Mouse (Mus musculus) hindbrain, embryonic 13.5 days (tissue): ENCODE measurements around the gene Hpgd. TPM values are rescaled to one million over a fixed set of nuclear protein-coding genes. Genes with fewer than 3 reads are reported as not detected.

Source experiments
- ATAC-seq: fragments of 200-750 bp; cut with Nextera tagmentation; 2 replicates; pipeline ENCODE4 v1.8.0; 2017; ENCODE audit warnings: moderate TSS enrichment; ENCODE audit not compliant: low FRiP score
- H3K27ac ChIP-seq: fragments of 300-500 bp; sonication (generic); 2 replicates; pipeline ENCODE4 v1.5.1; 2015; ENCODE audit warnings: inconsistent platforms, mild to moderate bottlenecking, moderate library complexity
- H3K27me3 ChIP-seq: fragments of 300-500 bp; sonication (generic); 2 replicates; pipeline ENCODE4 v1.6.1; 2015; ENCODE audit warnings: mild to moderate bottlenecking, inconsistent platforms
- H3K36me3 ChIP-seq: fragments of 300-500 bp; sonication (generic); 2 replicates; pipeline ENCODE4 v1.6.1; 2015; ENCODE audit warnings: mild to moderate bottlenecking, inconsistent platforms
- H3K4me1 ChIP-seq: fragments of 300-500 bp; sonication (generic); replicated peaks from 2 replicates; pipeline ENCODE4 v1.6.1; 2015; ENCODE audit warnings: inconsistent platforms
- H3K4me2 ChIP-seq: fragments of 300-500 bp; sonication (generic); 2 replicates; pipeline ENCODE4 v1.6.1; 2015; ENCODE audit warnings: inconsistent platforms, mild to moderate bottlenecking, moderate library complexity
- H3K4me3 ChIP-seq: fragments of 300-500 bp; sonication (generic); 2 replicates; pipeline ENCODE4 v1.5.1; 2015; ENCODE audit warnings: mild to moderate bottlenecking, inconsistent platforms
- H3K9ac ChIP-seq: fragments of 300-500 bp; sonication (generic); 2 replicates; pipeline ENCODE4 v1.6.1; 2015; ENCODE audit warnings: mild to moderate bottlenecking, inconsistent platforms
- H3K9me3 ChIP-seq: fragments of 300-500 bp; sonication (generic); 2 replicates; pipeline ENCODE4 v1.6.1; 2016; ENCODE audit warnings: inconsistent platforms
- WGBS: fragments of 180-500 bp; shearing (Covaris S2); methylation state at CpG from one replicate; pipeline ENCODE4 v1.1.7; 2015; 5-methylcytosine and 5-hydroxymethylcytosine counted together
- polyA plus RNA-seq: library from polyadenylated mRNA; unstranded; fragments of >200 nt; fragmentation: Nextera tagmentation; extraction: Ambion mirVana; gene quantifications from 2 replicates; pipeline ENCODE4 v1.2.1, GENCODE M21; 2015

Gene Hpgd
- polyA plus RNA-seq, 1 experiment from 2014 or later, result 14.4 TPM

- Histone ChIP-seq H3K27me3 (no peaks in the 10 kb centered on the region), H3K9ac (no peak overlapping the region), H3K36me3 (no peaks in the 10 kb centered on the region), H3K27ac (no peak overlapping the region), H3K4me2 (no peak overlapping the region), H3K4me3 (no peak overlapping the region), H3K4me1 (no peaks in the 10 kb centered on the region), H3K9me3 (no peaks in the 10 kb centered on the region)
- no peak for ATAC-seq
- 82% methylated on average over 8 of the region's 8 CpGs for WGBS
Observed at GRCm38 (mm10) chr8:56336771-56337170, 42.4 kb downstream of the Hpgd start.

DNA sequence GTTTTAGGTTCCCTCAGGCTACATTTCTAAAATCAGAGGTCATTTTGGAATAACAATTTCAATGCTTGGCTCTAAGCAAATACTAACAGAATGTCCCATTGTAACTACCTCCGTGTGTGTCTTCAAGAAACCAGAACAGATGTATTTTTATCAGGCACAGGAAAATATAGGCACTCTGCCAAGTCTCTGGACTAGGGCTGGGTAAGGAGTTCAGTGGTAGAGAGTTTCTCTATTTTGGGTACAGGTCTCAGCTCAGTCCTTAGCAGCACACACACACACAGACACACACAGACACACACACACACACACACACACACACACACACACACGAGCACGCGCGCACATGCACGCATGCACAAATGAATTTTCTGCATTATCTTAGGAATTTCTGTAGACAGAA is 49.1 kb downstream of the Hpgd start:
- no peak for ATAC-seq
- WGBS, result 89% methylated on average over 6 of the region's 6 CpGs
- no peak overlapping the region for H3K9ac ChIP-seq
- H3K36me3 ChIP-seq, result no peaks in the 10 kb centered on the region
- H3K4me2 ChIP-seq, result no peak overlapping the region
- no peaks in the 10 kb centered on the region for H3K4me1 ChIP-seq
- no peaks in the 10 kb centered on the region for H3K27me3 ChIP-seq
- no peaks in the 10 kb centered on the region for H3K9me3 ChIP-seq
- no peak overlapping the region for H3K4me3 ChIP-seq
- no peak overlapping the region for H3K27ac ChIP-seq

DNA sequence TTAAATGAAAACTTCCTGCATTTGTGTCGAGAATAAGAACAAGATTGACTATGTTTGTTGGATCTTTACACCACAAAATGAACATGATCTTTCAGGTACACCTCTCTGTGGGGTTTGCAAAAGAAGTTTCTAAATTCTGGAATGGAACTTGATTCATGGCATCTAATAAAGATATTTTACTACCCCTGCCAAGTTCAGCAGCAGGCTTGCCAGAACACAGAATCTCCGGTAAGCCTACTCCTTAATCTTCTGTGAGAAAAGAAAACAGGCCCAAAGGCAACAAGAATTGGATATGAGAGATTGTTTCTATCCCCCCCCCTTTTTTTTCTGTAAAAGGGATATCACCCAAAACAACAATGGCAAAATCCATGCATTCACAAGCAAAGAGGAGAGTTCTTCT is 49.6 kb downstream of the Hpgd start:
- Histone ChIP-seq H3K9me3 (no peaks in the 10 kb centered on the region), H3K4me3 (no peak overlapping the region), H3K4me1 (no peaks in the 10 kb centered on the region), H3K27ac (no peak overlapping the region), H3K27me3 (no peaks in the 10 kb centered on the region), H3K4me2 (no peak overlapping the region), H3K9ac (no peak overlapping the region), H3K36me3 (no peaks in the 10 kb centered on the region)
- no peak for ATAC-seq
- 89% methylated on average over 2 of the region's 2 CpGs for WGBS

DNA sequence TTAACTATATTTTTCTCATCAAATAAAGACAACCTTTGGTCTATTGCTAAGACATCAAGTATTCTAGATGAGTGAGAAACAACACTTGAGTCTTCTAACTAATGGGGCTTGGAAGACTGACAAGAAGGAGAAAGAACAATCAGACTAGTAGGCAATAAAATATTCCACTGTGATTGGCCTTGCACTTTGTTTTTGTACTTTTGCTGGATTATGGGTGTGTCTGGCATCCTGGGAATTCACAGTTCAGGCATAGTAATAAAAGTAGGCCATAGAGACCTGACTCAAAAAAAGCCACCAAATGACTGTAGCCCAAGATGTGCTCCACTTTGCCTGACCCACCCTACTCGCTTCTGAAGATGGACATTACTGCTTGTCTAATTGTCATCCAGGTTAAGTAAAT is 50.0 kb downstream of the Hpgd start:
- H3K9me3 ChIP-seq, result no peaks in the 10 kb centered on the region
- WGBS, result 73% methylated on average over 1 of the region's 1 CpGs
- no peak overlapping the region for H3K4me3 ChIP-seq

GRCm38 (mm10) chr8:56345641-56346420 is 51.4 kb downstream of the Hpgd start:
- no peak overlapping the region for H3K4me3 ChIP-seq
- H3K36me3 ChIP-seq, result no peaks in the 10 kb centered on the region
- WGBS, result 93% methylated on average over 5 of the region's 5 CpGs
- H3K4me2 ChIP-seq, result no peak overlapping the region
- no peak overlapping the region for H3K27ac ChIP-seq
- no peak for ATAC-seq
- H3K9ac ChIP-seq, result no peak overlapping the region
- H3K9me3 ChIP-seq, result no peaks in the 10 kb centered on the region
- H3K27me3 ChIP-seq, result no peaks in the 10 kb centered on the region
- H3K4me1 ChIP-seq, result no peaks in the 10 kb centered on the region

More for the DNA sequence above, 50.0 kb downstream of the Hpgd start:
- ATAC-seq, result no peak
- Histone ChIP-seq H3K27ac (no peak overlapping the region), H3K4me1 (no peaks in the 10 kb centered on the region), H3K36me3 (no peaks in the 10 kb centered on the region), H3K27me3 (no peaks in the 10 kb centered on the region), H3K9ac (no peak overlapping the region), H3K4me2 (no peak overlapping the region)

GRCm38 (mm10) chr8:56363180-56363579 is 68.8 kb downstream of the Hpgd start:
- Histone ChIP-seq H3K27ac (no peak overlapping the region), H3K4me2 (no peak overlapping the region), H3K27me3 (no peaks in the 10 kb centered on the region), H3K9ac (no peak overlapping the region), H3K4me1 (no peaks in the 10 kb centered on the region), H3K9me3 (no peaks in the 10 kb centered on the region), H3K4me3 (no peak overlapping the region), H3K36me3 (no peaks in the 10 kb centered on the region)
- WGBS, result 85% methylated on average over 2 of the region's 2 CpGs
- no peak for ATAC-seq
